Mouse (Mus musculus) intestine, embryonic 16.5 days (tissue): Measurements from ENCODE around the gene Sun2. TPM values are rescaled to one million over a fixed set of nuclear protein-coding genes. Genes with fewer than 3 reads are reported as not detected.

Source experiments
- ATAC-seq: fragments of 200-750 bp; cut with Nextera tagmentation; 2 replicates; pipeline ENCODE4 v1.8.0; 2017; ENCODE audit warnings: moderate TSS enrichment, moderate library complexity
- H3K27ac ChIP-seq: fragments of 300-500 bp; sonication (generic); 2 replicates; pipeline ENCODE4 v1.5.1; 2014; ENCODE audit warnings: mild to moderate bottlenecking, low read length
- H3K27me3 ChIP-seq: fragments of 300-500 bp; sonication (generic); replicated peaks from 2 replicates; pipeline ENCODE4 v1.6.1; 2014; ENCODE audit warnings: low read length, control low read depth, mixed read lengths; ENCODE audit not compliant: control insufficient read depth, insufficient read depth
- H3K36me3 ChIP-seq: fragments of 300-500 bp; sonication (generic); 2 replicates; pipeline ENCODE4 v1.6.1; 2014; ENCODE audit warnings: low read length, control low read depth; ENCODE audit not compliant: control insufficient read depth, insufficient read depth
- H3K4me1 ChIP-seq: fragments of 300-500 bp; sonication (generic); 2 replicates; pipeline ENCODE4 v1.6.1; 2014; ENCODE audit warnings: low read length, control low read depth, mixed read lengths; ENCODE audit not compliant: control insufficient read depth, insufficient read depth
- H3K4me2 ChIP-seq: fragments of 300-500 bp; sonication (generic); 2 replicates; pipeline ENCODE4 v1.6.1; 2014; ENCODE audit warnings: low read depth, low read length, control low read depth
- H3K4me3 ChIP-seq: fragments of 300-500 bp; sonication (generic); 2 replicates; pipeline ENCODE4 v1.5.1; 2014; ENCODE audit warnings: mild to moderate bottlenecking, low read length
- H3K9ac ChIP-seq: fragments of 300-500 bp; sonication (generic); 2 replicates; pipeline ENCODE4 v1.6.1; 2014; ENCODE audit warnings: low read depth, low read length
- H3K9me3 ChIP-seq: fragments of 300-500 bp; sonication (generic); 2 replicates; pipeline ENCODE4 v1.6.1; 2016; ENCODE audit warnings: low read length, control low read depth; ENCODE audit not compliant: control insufficient read depth
- WGBS: fragments of 180-500 bp; shearing (Covaris S2); extraction: QIAGEN DNeasy Blood & Tissue Kit; methylation state at CpG from one replicate; pipeline ENCODE4 v1.1.7; 2014; 5-methylcytosine and 5-hydroxymethylcytosine counted together
- polyA plus RNA-seq: library from polyadenylated mRNA; unstranded; fragments of >200 nt; fragmentation: Nextera tagmentation; extraction: Ambion mirVana; gene quantifications from 2 replicates; pipeline ENCODE4 v1.2.1, GENCODE M21; 2015

The Sun2 gene
- polyA plus RNA-seq, 1 experiment from 2014 or later: 3.3 TPM

GRCm38 (mm10) chr15:79734311-79734710 lies 8.0 kb downstream of the Sun2 start:
- Histone ChIP-seq H3K4me3 (no peak overlapping the region), H3K4me1 (peaks cover under 1% of the 10 kb centered on the region; the same call in 1 of the 2 replicates), H3K36me3 (peaks cover 14% of the 10 kb centered on the region; the same call in 1 of the 2 replicates), H3K27me3 (no peaks in the 10 kb centered on the region), H3K9me3 (no peaks in the 10 kb centered on the region), H3K9ac (no peak overlapping the region), H3K27ac (no peak overlapping the region), H3K4me2 (no peak overlapping the region)
- WGBS: 83% methylated on average over 8 of the region's 8 CpGs
- ATAC-seq: no peak

DNA sequence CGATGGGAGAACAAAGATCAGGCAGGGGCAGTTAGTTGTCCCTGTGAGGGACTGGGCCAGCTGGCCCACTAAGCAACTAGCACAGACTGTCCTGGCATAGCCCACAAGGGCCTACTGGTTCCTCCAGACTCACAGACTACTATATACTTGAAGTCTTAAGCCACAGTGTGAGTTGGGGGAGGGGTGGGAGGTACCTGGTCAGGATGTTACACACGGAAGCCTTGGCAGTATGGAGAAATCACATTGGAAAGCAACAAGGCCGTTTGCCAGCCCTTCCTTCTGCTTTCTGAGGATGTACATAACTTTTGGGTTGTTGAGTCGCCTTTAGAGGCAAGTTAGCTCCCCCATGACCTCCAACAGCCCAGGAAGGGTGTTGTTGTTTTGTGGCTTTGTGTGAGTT lies 8.7 kb downstream of the Sun2 start:
- ATAC-seq: no peak
- Histone ChIP-seq H3K9ac (no peak overlapping the region), H3K36me3 (peaks cover 14% of the 10 kb centered on the region; the same call in 1 of the 2 replicates), H3K4me2 (no peak overlapping the region), H3K27ac (no peak overlapping the region), H3K27me3 (no peaks in the 10 kb centered on the region), H3K9me3 (no peaks in the 10 kb centered on the region), H3K4me1 (peaks cover 4% of the 10 kb centered on the region; the same call in 1 of the 2 replicates), H3K4me3 (no peak overlapping the region)
- WGBS: 78% methylated on average over 4 of the region's 4 CpGs

DNA sequence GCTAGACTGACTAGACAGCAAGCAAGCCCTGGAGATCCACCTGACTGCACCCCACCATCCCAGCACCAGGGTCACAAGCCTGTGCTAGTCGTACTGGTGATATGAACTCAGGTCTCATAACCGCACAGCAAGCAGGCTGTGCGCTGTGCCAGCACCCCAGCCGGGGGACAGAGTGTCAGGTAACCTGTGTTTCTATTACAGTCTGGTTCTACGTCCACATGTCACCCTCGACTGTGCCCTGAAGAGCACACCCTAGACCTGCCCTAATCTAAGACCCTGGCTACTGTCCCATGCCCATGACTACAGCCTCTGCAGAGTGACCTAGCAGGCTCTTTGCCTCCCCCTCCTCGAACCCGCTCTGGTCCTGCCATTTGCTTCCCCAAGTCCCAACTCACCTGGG lies 9.1 kb downstream of the Sun2 start:
- Histone ChIP-seq H3K4me1 (peaks cover 4% of the 10 kb centered on the region; the same call in 1 of the 2 replicates), H3K36me3 (peaks cover 14% of the 10 kb centered on the region; the same call in 1 of the 2 replicates), H3K27me3 (no peaks in the 10 kb centered on the region), H3K4me3 (no peak overlapping the region), H3K27ac (no peak overlapping the region), H3K9me3 (no peaks in the 10 kb centered on the region), H3K9ac (no peak overlapping the region), H3K4me2 (no peak overlapping the region)
- ATAC-seq: no peak
- 96% methylated on average over 8 of the region's 8 CpGs for WGBS

- Histone ChIP-seq H3K36me3 (peaks cover 18% of the 10 kb centered on the region; the same call in 1 of the 2 replicates), H3K4me2 (no peak overlapping the region), H3K4me1 (peaks cover 4% of the 10 kb centered on the region; the same call in 1 of the 2 replicates), H3K27ac (no peak overlapping the region), H3K27me3 (no peaks in the 10 kb centered on the region), H3K4me3 (no peak overlapping the region), H3K9me3 (no peaks in the 10 kb centered on the region), H3K9ac (no peak overlapping the region)
- WGBS: 92% methylated on average over 7 of the region's 7 CpGs
- ATAC-seq: no peak
Measured at GRCm38 (mm10) chr15:79731554-79731953, 10.8 kb downstream of the Sun2 start.

- Histone ChIP-seq H3K27ac (no peak overlapping the region), H3K36me3 (peaks cover 24% of the 10 kb centered on the region), H3K4me2 (no peak overlapping the region), H3K4me1 (peaks cover 4% of the 10 kb centered on the region; the same call in 1 of the 2 replicates), H3K27me3 (no peaks in the 10 kb centered on the region), H3K9me3 (no peaks in the 10 kb centered on the region), H3K4me3 (no peak overlapping the region), H3K9ac (no peak overlapping the region)
- 61% methylated on average over 10 of the region's 10 CpGs for WGBS
- peak; percentile 56; the same call in 1 of the 2 replicates for ATAC-seq
Measured at GRCm38 (mm10) chr15:79728731-79729388, 13.5 kb downstream of the Sun2 start.

DNA sequence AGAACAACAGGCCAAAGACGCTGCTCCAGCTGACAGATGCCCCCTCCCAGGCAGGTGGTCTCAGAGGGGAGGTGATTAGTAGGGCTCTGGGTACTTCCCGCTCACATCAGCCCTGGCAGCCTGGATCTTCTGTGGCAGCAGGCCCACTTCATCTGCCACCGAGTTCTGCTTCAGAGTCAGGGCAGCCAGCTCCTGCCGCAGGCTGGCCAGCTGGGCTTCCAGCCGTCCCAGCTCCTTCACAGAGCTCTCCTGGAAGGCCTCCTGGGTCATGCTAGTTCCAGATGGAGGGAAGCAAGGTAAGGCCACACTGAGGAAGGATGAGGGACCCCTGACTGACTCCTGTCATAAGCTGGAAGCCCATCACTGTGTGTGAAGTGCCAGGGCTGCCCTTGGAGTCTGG lies 14.0 kb downstream of the Sun2 start:
- Histone ChIP-seq H3K9me3 (no peaks in the 10 kb centered on the region), H3K4me1 (peaks cover 4% of the 10 kb centered on the region; the same call in 1 of the 2 replicates), H3K4me3 (no peak overlapping the region), H3K36me3 (peaks cover 20% of the 10 kb centered on the region), H3K27me3 (no peaks in the 10 kb centered on the region), H3K4me2 (no peak overlapping the region), H3K9ac (no peak overlapping the region), H3K27ac (no peak overlapping the region)
- 80% methylated on average over 5 of the region's 5 CpGs for WGBS
- ATAC-seq: no peak

DNA sequence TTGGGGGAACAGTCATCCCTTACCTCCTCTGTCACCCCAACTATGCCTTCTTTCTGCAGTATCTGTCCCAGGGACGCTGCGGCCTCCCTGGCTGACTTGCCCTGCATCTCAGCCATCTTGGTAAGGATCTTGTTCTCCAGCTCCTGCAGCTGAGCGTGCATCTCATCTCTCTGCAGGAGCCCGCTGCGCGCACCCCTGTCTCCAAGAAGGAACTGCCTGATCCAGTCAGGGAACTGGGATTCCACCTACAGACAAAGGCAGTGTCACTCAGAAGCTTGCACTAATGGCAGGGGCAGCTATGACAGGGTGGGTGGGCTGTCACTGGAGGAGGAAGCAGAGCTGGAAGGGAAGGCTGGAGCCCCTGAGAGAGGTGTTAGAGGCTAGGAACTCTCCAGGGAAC lies 14.5 kb downstream of the Sun2 start:
- Histone ChIP-seq H3K4me3 (no peak overlapping the region), H3K4me2 (no peak overlapping the region), H3K9me3 (no peaks in the 10 kb centered on the region), H3K9ac (no peak overlapping the region), H3K27me3 (no peaks in the 10 kb centered on the region), H3K27ac (no peak overlapping the region), H3K4me1 (peaks cover 4% of the 10 kb centered on the region; the same call in 1 of the 2 replicates), H3K36me3 (peaks cover 17% of the 10 kb centered on the region)
- no peak for ATAC-seq
- WGBS: 91% methylated on average over 6 of the region's 6 CpGs

DNA sequence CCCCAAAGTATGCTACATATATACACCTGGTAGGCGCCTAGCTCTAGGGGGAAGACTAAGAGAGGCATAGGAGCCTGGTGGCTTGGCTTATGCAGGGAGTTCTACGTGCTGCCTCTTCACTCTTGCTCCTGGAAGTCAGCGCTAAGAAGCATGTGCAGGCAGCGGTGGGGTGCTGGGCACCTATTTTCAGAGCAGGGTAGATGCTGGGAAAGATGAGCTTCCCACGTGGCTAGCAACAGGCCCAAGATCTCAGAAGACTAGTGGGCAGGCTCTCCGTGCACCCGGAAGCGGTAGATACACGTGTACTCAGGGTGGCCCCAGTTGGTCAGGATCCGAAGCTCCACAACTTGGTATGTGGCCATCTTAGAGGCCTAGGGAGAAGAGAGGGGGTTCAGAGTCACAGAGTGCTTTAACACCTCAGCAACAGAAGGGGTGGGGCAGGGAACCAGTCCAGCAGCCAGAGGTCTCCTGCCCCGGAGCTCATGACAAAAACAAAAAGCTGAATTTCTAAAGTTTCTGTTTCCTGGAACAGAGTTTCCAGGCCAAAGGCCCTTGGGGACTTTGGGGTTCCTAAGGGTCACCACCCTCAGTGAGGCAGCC lies 17.0 kb downstream of the Sun2 start:
- Histone ChIP-seq H3K27ac (no peak overlapping the region), H3K9ac (no peak overlapping the region), H3K36me3 (peaks cover 17% of the 10 kb centered on the region), H3K9me3 (no peaks in the 10 kb centered on the region), H3K4me1 (peaks cover 4% of the 10 kb centered on the region; the same call in 1 of the 2 replicates), H3K27me3 (no peaks in the 10 kb centered on the region), H3K4me2 (no peak overlapping the region), H3K4me3 (no peak overlapping the region)
- WGBS: 85% methylated on average over 11 of the region's 11 CpGs
- ATAC-seq: no peak

DNA sequence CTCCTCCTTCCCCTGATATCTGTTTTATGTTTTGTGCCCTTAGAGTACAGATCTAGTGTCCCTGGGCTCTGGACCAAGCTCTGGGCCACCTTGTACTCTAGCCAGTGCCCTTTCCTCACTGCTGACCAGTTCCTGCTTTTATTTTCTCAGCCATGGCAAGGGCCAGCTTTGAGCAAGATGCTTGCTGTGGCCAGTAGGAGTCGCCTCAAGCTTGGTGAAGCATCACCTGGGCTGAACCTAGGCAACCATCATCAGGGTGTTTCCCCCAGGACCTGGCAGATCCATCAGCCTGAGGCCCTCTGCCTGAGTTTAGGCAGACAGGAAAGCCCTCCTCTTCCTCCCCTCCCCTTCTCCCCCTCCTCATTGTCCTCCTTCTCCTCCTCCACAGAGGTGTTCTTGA lies 18.9 kb downstream of the Sun2 start:
- H3K4me1 ChIP-seq: no peaks in the 10 kb centered on the region
- H3K9me3 ChIP-seq: no peaks in the 10 kb centered on the region
- no peak overlapping the region for H3K27ac ChIP-seq
- no peak for ATAC-seq
- H3K4me2 ChIP-seq: no peak overlapping the region
- peaks cover 17% of the 10 kb centered on the region for H3K36me3 ChIP-seq
- no peaks in the 10 kb centered on the region for H3K27me3 ChIP-seq
- 31% methylated on average over 1 of the region's 1 CpGs for WGBS
- no peak overlapping the region for H3K9ac ChIP-seq
- H3K4me3 ChIP-seq: no peak overlapping the region
